Mouse (Mus musculus): ENCODE data around the gene Slc24a3. TPM values are rescaled to one million over a fixed set of nuclear protein-coding genes. Genes with fewer than 3 reads are reported as not detected.

Slc24a3 gene
- polyA plus RNA-seq, 1 experiment from 2014 or later = 3.1 TPM

GRCm38 (mm10) chr2:145676936-145677335 is 509.4 kb downstream of the Slc24a3 start:
- H3K27ac ChIP-seq (ENCODE audit: low read length) = no peak overlapping the region
- H3K4me1 ChIP-seq (ENCODE audit: control insufficient read depth, insufficient read depth, low read length) = peaks cover 15% of the 10 kb centered on the region
- H3K27me3 ChIP-seq (replicated peaks; ENCODE audit: control insufficient read depth, insufficient read depth, low read length) = no peaks in the 10 kb centered on the region
- WGBS = 90% methylated on average over 2 of the region's 2 CpGs
- no peak overlapping the region for H3K4me3 ChIP-seq (ENCODE audit: low read length)
- H3K9ac ChIP-seq (ENCODE audit: low read depth, low read length) = no peak overlapping the region
- H3K36me3 ChIP-seq (ENCODE audit: control insufficient read depth, insufficient read depth, low read length) = no peaks in the 10 kb centered on the region
- no peak for ATAC-seq
- no peak overlapping the region for H3K4me2 ChIP-seq (ENCODE audit: low read depth, low read length)
- H3K9me3 ChIP-seq (ENCODE audit: control insufficient read depth, low read length) = no peaks in the 10 kb centered on the region

GRCm38 (mm10) chr2:145680141-145680540 is 512.6 kb downstream of the Slc24a3 start:
- H3K4me1 ChIP-seq (ENCODE audit: control insufficient read depth, insufficient read depth, low read length) = peaks cover 28% of the 10 kb centered on the region
- 75% methylated on average over 2 of the region's 2 CpGs for WGBS
- no peaks in the 10 kb centered on the region for H3K27me3 ChIP-seq (replicated peaks; ENCODE audit: control insufficient read depth, insufficient read depth, low read length)
- no peak overlapping the region for H3K4me3 ChIP-seq (ENCODE audit: low read length)
- H3K9ac ChIP-seq (ENCODE audit: low read depth, low read length) = no peak overlapping the region
- H3K9me3 ChIP-seq (ENCODE audit: control insufficient read depth, low read length) = no peaks in the 10 kb centered on the region
- H3K4me2 ChIP-seq (ENCODE audit: low read depth, low read length) = no peak overlapping the region
- no peaks in the 10 kb centered on the region for H3K36me3 ChIP-seq (ENCODE audit: control insufficient read depth, insufficient read depth, low read length)
- H3K27ac ChIP-seq (ENCODE audit: low read length) = peak overlapping the region; percentile 67; the same call in 1 of the 2 replicates
- no peak for ATAC-seq

DNA sequence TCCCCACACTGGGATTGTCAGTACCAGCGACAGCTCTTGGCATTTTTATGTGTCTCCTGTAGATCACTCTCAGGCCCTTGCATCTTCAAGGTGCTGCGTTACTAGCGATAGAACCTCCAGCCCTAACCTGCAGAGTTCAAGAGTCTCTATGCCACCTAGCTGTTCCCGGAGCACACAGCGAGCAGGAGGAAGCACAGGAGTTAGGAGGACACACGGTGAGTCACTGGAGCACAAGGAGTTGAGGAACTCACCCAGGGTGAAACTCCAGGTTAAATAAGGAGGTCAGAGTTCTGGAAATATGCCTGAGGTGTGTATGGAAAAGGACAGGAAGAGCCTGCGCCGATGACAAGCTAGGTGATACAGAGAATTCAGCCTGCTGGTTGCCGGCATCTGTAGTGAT is 513.2 kb downstream of the Slc24a3 start:
- H3K4me3 ChIP-seq (ENCODE audit: low read length) = no peak overlapping the region
- H3K36me3 ChIP-seq (ENCODE audit: control insufficient read depth, insufficient read depth, low read length) = no peaks in the 10 kb centered on the region
- H3K4me2 ChIP-seq (ENCODE audit: low read depth, low read length) = no peak overlapping the region
- no peaks in the 10 kb centered on the region for H3K9me3 ChIP-seq (ENCODE audit: control insufficient read depth, low read length)
- H3K27ac ChIP-seq (ENCODE audit: low read length) = peak overlapping the region; percentile 67
- no peak overlapping the region for H3K9ac ChIP-seq (ENCODE audit: low read depth, low read length)
- H3K4me1 ChIP-seq (ENCODE audit: control insufficient read depth, insufficient read depth, low read length) = peaks cover 28% of the 10 kb centered on the region
- 0 out of 2 replicates have a peak, but pooled peaks have one; percentile 31 for ATAC-seq
- WGBS = 68% methylated on average over 9 of the region's 9 CpGs
- no peaks in the 10 kb centered on the region for H3K27me3 ChIP-seq (replicated peaks; ENCODE audit: control insufficient read depth, insufficient read depth, low read length)

GRCm38 (mm10) chr2:145681626-145682025 is 514.1 kb downstream of the Slc24a3 start:
- Histone ChIP-seq H3K27me3 (replicated peaks; ENCODE audit: control insufficient read depth, insufficient read depth, low read length) (no peaks in the 10 kb centered on the region), H3K4me3 (ENCODE audit: low read length) (no peak overlapping the region), H3K4me1 (ENCODE audit: control insufficient read depth, insufficient read depth, low read length) (peaks cover 22% of the 10 kb centered on the region), H3K9me3 (ENCODE audit: control insufficient read depth, low read length) (no peaks in the 10 kb centered on the region), H3K27ac (ENCODE audit: low read length) (no peak overlapping the region), H3K9ac (ENCODE audit: low read depth, low read length) (no peak overlapping the region), H3K36me3 (ENCODE audit: control insufficient read depth, insufficient read depth, low read length) (no peaks in the 10 kb centered on the region), H3K4me2 (ENCODE audit: low read depth, low read length) (no peak overlapping the region)
- no peak for ATAC-seq
- 61% methylated on average over 4 of the region's 4 CpGs for WGBS

DNA sequence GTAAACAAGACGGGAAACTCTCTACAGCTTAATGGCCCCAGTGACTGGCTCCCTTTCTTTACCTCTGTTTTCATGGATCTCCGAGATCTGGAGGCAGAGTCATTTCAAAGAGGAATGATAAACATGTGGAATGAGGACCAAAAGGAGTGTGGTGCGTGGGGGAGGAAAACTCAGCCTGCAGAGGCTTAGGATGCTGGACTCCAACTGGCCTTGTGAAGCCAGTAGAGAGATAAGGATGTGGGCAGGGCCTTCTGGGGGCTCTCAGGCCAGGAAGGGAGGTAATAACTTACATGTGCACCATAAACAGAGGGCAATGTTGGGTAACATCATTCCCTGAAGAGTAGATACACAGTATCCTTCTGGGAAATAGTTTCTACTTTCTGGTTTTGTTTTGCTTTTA is 515.4 kb downstream of the Slc24a3 start:
- Histone ChIP-seq H3K36me3 (ENCODE audit: control insufficient read depth, insufficient read depth, low read length) (no peaks in the 10 kb centered on the region), H3K4me2 (ENCODE audit: low read depth, low read length) (no peak overlapping the region), H3K9me3 (ENCODE audit: control insufficient read depth, low read length) (no peaks in the 10 kb centered on the region), H3K4me1 (ENCODE audit: control insufficient read depth, insufficient read depth, low read length) (peaks cover 22% of the 10 kb centered on the region), H3K9ac (ENCODE audit: low read depth, low read length) (no peak overlapping the region), H3K27me3 (replicated peaks; ENCODE audit: control insufficient read depth, insufficient read depth, low read length) (no peaks in the 10 kb centered on the region), H3K27ac (ENCODE audit: low read length) (no peak overlapping the region), H3K4me3 (ENCODE audit: low read length) (no peak overlapping the region)
- 0 out of 2 replicates have a peak, but pooled peaks have one; percentile 15 for ATAC-seq
- WGBS = 35% methylated on average over 3 of the region's 3 CpGs

DNA sequence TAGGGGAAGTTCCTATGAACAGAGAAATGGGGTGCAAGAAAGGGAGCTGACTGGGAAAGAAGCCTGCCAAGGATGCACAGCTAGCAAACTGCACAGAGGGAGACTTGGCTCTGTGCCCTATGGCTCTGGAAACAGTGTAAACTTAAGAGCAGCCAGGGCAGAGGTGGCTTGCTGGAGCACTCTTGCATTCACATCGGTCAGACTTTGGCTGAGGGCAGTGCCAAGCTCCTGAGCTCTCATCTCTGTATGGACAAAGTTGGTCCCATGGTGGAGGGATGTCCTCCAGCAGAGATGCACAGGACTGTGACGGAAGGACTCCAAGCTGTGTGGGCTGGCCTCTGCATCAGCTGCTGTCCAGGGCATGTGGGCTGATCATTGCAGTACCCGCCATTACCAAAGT is 516.0 kb downstream of the Slc24a3 start:
- Histone ChIP-seq H3K9ac (ENCODE audit: low read depth, low read length) (no peak overlapping the region), H3K4me1 (ENCODE audit: control insufficient read depth, insufficient read depth, low read length) (peaks cover 22% of the 10 kb centered on the region), H3K36me3 (ENCODE audit: control insufficient read depth, insufficient read depth, low read length) (no peaks in the 10 kb centered on the region), H3K4me2 (ENCODE audit: low read depth, low read length) (no peak overlapping the region), H3K27ac (ENCODE audit: low read length) (peak overlapping the region; percentile 50; the same call in 1 of the 2 replicates), H3K27me3 (replicated peaks; ENCODE audit: control insufficient read depth, insufficient read depth, low read length) (no peaks in the 10 kb centered on the region), H3K4me3 (ENCODE audit: low read length) (no peak overlapping the region), H3K9me3 (ENCODE audit: control insufficient read depth, low read length) (no peaks in the 10 kb centered on the region)
- peak; percentile 26; the same call in 1 of the 2 replicates for ATAC-seq
- WGBS = 43% methylated on average over 3 of the region's 3 CpGs

DNA sequence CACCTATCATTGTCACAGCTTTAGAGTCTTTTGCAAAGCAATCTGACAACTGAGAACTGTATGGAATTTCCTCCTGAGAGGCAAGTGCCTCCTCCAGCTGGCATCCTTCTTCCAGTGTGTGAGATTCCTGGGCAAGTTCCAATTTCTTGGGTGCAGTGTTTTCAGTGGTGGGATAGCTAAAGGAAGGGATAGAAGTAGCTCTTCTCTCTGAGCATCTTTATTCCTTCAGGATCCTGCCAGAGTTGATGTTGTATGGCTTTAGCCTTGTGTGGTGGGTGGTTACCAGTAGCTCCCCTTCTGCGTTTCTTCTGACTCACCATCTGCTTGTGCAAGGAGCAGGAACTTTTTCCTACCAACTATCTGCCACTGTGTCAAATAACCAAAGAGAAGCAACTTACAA is 516.6 kb downstream of the Slc24a3 start:
- ATAC-seq = no peak
- Histone ChIP-seq H3K4me2 (ENCODE audit: low read depth, low read length) (no peak overlapping the region), H3K27me3 (replicated peaks; ENCODE audit: control insufficient read depth, insufficient read depth, low read length) (no peaks in the 10 kb centered on the region), H3K27ac (ENCODE audit: low read length) (peak overlapping the region; percentile 50), H3K4me3 (ENCODE audit: low read length) (no peak overlapping the region), H3K36me3 (ENCODE audit: control insufficient read depth, insufficient read depth, low read length) (no peaks in the 10 kb centered on the region), H3K9me3 (ENCODE audit: control insufficient read depth, low read length) (no peaks in the 10 kb centered on the region), H3K9ac (ENCODE audit: low read depth, low read length) (no peak overlapping the region), H3K4me1 (ENCODE audit: control insufficient read depth, insufficient read depth, low read length) (peaks cover 22% of the 10 kb centered on the region)
- WGBS = 70% methylated on average over 1 of the region's 1 CpGs

DNA sequence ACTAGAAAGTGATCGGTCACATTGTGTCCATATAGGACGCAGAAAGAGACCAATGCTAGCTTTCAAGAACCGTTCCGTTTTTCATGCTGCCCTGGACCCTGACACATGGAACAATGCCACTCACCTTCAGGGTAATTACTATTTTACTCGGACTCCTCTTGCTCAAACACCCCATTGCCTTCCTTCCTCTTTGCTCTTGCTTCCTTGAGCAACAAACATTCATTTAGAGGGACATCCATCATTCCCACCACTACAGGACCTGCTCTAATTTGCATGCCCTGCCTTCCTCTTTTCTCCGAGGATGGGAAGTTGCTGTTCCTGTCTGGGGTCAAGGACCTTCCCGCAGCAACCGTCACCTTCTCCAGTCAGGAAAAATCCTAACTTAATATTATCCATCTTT is 517.3 kb downstream of the Slc24a3 start:
- Histone ChIP-seq H3K36me3 (ENCODE audit: control insufficient read depth, insufficient read depth, low read length) (no peaks in the 10 kb centered on the region), H3K4me3 (ENCODE audit: low read length) (no peak overlapping the region), H3K27me3 (replicated peaks; ENCODE audit: control insufficient read depth, insufficient read depth, low read length) (no peaks in the 10 kb centered on the region), H3K27ac (ENCODE audit: low read length) (no peak overlapping the region), H3K4me2 (ENCODE audit: low read depth, low read length) (no peak overlapping the region), H3K9ac (ENCODE audit: low read depth, low read length) (no peak overlapping the region), H3K4me1 (ENCODE audit: control insufficient read depth, insufficient read depth, low read length) (peaks cover 22% of the 10 kb centered on the region), H3K9me3 (ENCODE audit: control insufficient read depth, low read length) (no peaks in the 10 kb centered on the region)
- ATAC-seq = no peak
- 78% methylated on average over 8 of the region's 8 CpGs for WGBS

GRCm38 (mm10) chr2:145686017-145686416 is 518.5 kb downstream of the Slc24a3 start:
- H3K4me3 ChIP-seq (ENCODE audit: low read length) = no peak overlapping the region
- no peak overlapping the region for H3K27ac ChIP-seq (ENCODE audit: low read length)
- WGBS = 93% methylated on average over 4 of the region's 4 CpGs
- H3K4me2 ChIP-seq (ENCODE audit: low read depth, low read length) = no peak overlapping the region
- H3K9ac ChIP-seq (ENCODE audit: low read depth, low read length) = no peak overlapping the region
- H3K27me3 ChIP-seq (replicated peaks; ENCODE audit: control insufficient read depth, insufficient read depth, low read length) = no peaks in the 10 kb centered on the region
- no peaks in the 10 kb centered on the region for H3K36me3 ChIP-seq (ENCODE audit: control insufficient read depth, insufficient read depth, low read length)
- peaks cover 16% of the 10 kb centered on the region for H3K4me1 ChIP-seq (ENCODE audit: control insufficient read depth, insufficient read depth, low read length)
- H3K9me3 ChIP-seq (ENCODE audit: control insufficient read depth, low read length) = no peaks in the 10 kb centered on the region
- ATAC-seq = no peak

- H3K4me2 ChIP-seq (ENCODE audit: low read depth, low read length) = no peak overlapping the region
- no peak overlapping the region; the same call in 1 of the 2 replicates for H3K27ac ChIP-seq (ENCODE audit: low read length)
- H3K9ac ChIP-seq (ENCODE audit: low read depth, low read length) = no peak overlapping the region
- peak; percentile 84 for ATAC-seq
- H3K36me3 ChIP-seq (ENCODE audit: control insufficient read depth, insufficient read depth, low read length) = no peaks in the 10 kb centered on the region
- WGBS = 83% methylated on average over 10 of the region's 10 CpGs
- H3K4me1 ChIP-seq (ENCODE audit: control insufficient read depth, insufficient read depth, low read length) = no peaks in the 10 kb centered on the region; the same call in 1 of the 2 replicates
- H3K4me3 ChIP-seq (ENCODE audit: low read length) = no peak overlapping the region
- no peaks in the 10 kb centered on the region for H3K27me3 ChIP-seq (replicated peaks; ENCODE audit: control insufficient read depth, insufficient read depth, low read length)
- H3K9me3 ChIP-seq (ENCODE audit: control insufficient read depth, low read length) = no peaks in the 10 kb centered on the region
Measured at GRCm38 (mm10) chr2:145691367-145692009, 523.9 kb downstream of the Slc24a3 start.

Measured in intestine, embryonic 16.5 days (tissue).